Mouse (Mus musculus): ENCODE measurements at regions not wholly inside any gene's neighbourhood (a gene's known extent, or its start where the extent isn't known, plus 50 kb on each side); places are given as distances from the start of the nearest gene placed in this dataset.

- WGBS, result 60% methylated on average over 5 of the region's 5 CpGs
These were observed 322.7 kb downstream of the Rnf144a start for GRCm38 (mm10) chr12:26092311-26092710.

GRCm38 (mm10) chr12:26091865-26092264 lies 323.2 kb downstream of the Rnf144a start:
- no peak overlapping the region for H3K27ac ChIP-seq
- no peaks in the 10 kb centered on the region for H3K4me1 ChIP-seq
- no peak overlapping the region for H3K4me3 ChIP-seq
- H3K4me2 ChIP-seq, result no peak overlapping the region
- H3K9ac ChIP-seq, result no peak overlapping the region
- H3K36me3 ChIP-seq, result no peaks in the 10 kb centered on the region
- 53% methylated on average over 3 of the region's 3 CpGs for WGBS
- no peak for ATAC-seq (ENCODE audit: borderline replicate concordance, extremely low read depth, low FRiP score, low TSS enrichment)
- H3K27me3 ChIP-seq, result no peaks in the 10 kb centered on the region
- no peaks in the 10 kb centered on the region for H3K9me3 ChIP-seq

More at GRCm38 (mm10) chr12:26092311-26092710, 322.7 kb downstream of the Rnf144a start:
- H3K36me3 ChIP-seq, result no peaks in the 10 kb centered on the region
- no peak overlapping the region for H3K4me2 ChIP-seq
- H3K27me3 ChIP-seq, result no peaks in the 10 kb centered on the region
- no peaks in the 10 kb centered on the region for H3K4me1 ChIP-seq
- H3K27ac ChIP-seq, result no peak overlapping the region
- H3K4me3 ChIP-seq, result no peak overlapping the region
- ATAC-seq (ENCODE audit: borderline replicate concordance, extremely low read depth, low FRiP score, low TSS enrichment), result no peak
- H3K9me3 ChIP-seq, result no peaks in the 10 kb centered on the region
- no peak overlapping the region for H3K9ac ChIP-seq

DNA sequence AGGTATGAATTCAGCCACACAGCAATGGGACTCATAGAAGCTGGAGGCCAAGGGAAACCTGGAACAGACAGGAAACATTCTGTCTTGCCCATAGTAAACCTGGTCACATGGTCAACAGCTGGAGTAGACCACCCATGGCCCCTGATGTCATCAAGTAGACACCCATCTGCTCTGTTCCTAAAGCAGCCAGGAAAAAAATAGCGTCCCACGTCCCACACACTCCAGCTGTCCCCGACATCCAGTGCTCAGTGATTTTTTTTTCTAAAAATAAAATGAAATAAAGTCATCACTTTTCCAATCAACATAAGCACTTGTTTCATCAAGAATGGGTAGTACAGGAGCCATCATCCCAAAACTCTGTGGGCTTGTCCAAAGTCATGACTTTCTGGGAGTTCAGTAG lies 326.7 kb downstream of the Rnf144a start:
- Histone ChIP-seq H3K9me3 (no peaks in the 10 kb centered on the region), H3K4me2 (no peak overlapping the region), H3K4me1 (no peaks in the 10 kb centered on the region), H3K27me3 (no peaks in the 10 kb centered on the region), H3K4me3 (no peak overlapping the region), H3K36me3 (no peaks in the 10 kb centered on the region), H3K9ac (no peak overlapping the region), H3K27ac (no peak overlapping the region)
- WGBS, result 68% methylated on average over 3 of the region's 3 CpGs
- no peak for ATAC-seq (ENCODE audit: borderline replicate concordance, extremely low read depth, low FRiP score, low TSS enrichment)

- 86% methylated on average over 4 of the region's 4 CpGs for WGBS
These were observed 328.1 kb downstream of the Rnf144a start for GRCm38 (mm10) chr12:26086923-26087322.

DNA sequence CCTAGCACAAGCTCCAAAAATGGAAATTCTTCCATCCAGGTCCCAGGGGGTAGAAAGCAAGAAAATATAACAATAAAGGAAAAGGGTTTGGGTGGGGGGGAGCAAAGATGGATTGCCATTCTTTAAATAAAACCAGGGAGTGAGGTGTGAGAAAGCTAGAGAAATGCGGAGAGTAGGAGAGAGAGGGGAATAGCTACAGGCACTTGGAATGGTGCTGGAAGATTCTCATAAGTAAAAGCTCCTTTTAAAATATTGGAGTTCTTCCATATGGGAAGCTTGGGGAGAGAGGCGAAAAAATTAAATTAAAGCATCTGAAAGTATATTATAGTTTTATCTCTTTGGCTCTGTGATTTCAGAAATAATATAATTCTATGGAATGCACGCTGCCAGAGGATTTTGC lies 328.6 kb downstream of the Rnf144a start:
- Histone ChIP-seq H3K9ac (no peak overlapping the region), H3K9me3 (no peaks in the 10 kb centered on the region), H3K4me2 (no peak overlapping the region), H3K4me1 (no peaks in the 10 kb centered on the region), H3K36me3 (no peaks in the 10 kb centered on the region), H3K27ac (no peak overlapping the region), H3K27me3 (no peaks in the 10 kb centered on the region), H3K4me3 (no peak overlapping the region)
- ATAC-seq (ENCODE audit: borderline replicate concordance, extremely low read depth, low FRiP score, low TSS enrichment), result no peak
- 73% methylated on average over 3 of the region's 3 CpGs for WGBS

More at GRCm38 (mm10) chr12:26086923-26087322, 328.1 kb downstream of the Rnf144a start:
- H3K27ac ChIP-seq, result no peak overlapping the region
- no peaks in the 10 kb centered on the region for H3K9me3 ChIP-seq
- no peak for ATAC-seq (ENCODE audit: borderline replicate concordance, extremely low read depth, low FRiP score, low TSS enrichment)
- no peaks in the 10 kb centered on the region for H3K36me3 ChIP-seq
- H3K4me3 ChIP-seq, result no peak overlapping the region
- H3K4me1 ChIP-seq, result no peaks in the 10 kb centered on the region
- no peak overlapping the region for H3K4me2 ChIP-seq
- no peaks in the 10 kb centered on the region for H3K27me3 ChIP-seq
- H3K9ac ChIP-seq, result no peak overlapping the region

DNA sequence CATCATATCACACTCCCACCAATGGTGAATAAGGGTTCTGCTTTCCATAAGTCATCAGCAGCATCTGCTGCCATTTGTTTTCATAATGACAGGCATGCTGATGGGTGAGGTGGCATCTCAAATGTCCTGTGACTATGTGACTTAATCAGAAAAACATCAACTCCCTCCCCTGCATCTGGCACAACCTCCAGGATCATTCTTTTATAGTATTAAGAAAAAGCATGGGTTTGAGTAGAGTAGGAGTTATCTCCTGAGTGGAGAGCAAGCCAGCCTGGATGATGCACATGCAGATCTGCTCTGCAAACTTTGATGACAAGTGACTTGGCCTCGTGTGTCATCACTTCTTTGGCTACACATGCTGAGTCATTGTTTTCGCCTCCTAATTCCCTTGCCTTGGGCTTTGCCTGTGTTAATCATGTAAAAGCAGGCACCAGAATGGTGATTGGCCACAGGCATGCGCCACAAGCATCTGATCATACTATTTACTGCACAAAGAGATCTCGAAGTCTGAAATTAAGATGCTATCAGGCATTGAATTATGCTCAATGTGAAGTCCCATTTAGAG lies 335.9 kb downstream of the Rnf144a start:
- Histone ChIP-seq H3K4me2 (no peak overlapping the region), H3K9ac (no peak overlapping the region), H3K4me3 (no peak overlapping the region), H3K27me3 (no peaks in the 10 kb centered on the region), H3K36me3 (no peaks in the 10 kb centered on the region), H3K4me1 (no peaks in the 10 kb centered on the region), H3K9me3 (no peaks in the 10 kb centered on the region), H3K27ac (no peak overlapping the region)
- 67% methylated on average over 4 of the region's 4 CpGs for WGBS
- no peak for ATAC-seq (ENCODE audit: borderline replicate concordance, extremely low read depth, low FRiP score, low TSS enrichment)

- H3K27ac ChIP-seq, result no peak overlapping the region
- no peak for ATAC-seq (ENCODE audit: borderline replicate concordance, extremely low read depth, low FRiP score, low TSS enrichment)
- H3K9me3 ChIP-seq, result no peaks in the 10 kb centered on the region
- H3K4me1 ChIP-seq, result no peaks in the 10 kb centered on the region
- H3K36me3 ChIP-seq, result no peaks in the 10 kb centered on the region
- 30% methylated on average over 9 of the region's 9 CpGs for WGBS
- no peak overlapping the region for H3K4me3 ChIP-seq
- no peak overlapping the region for H3K9ac ChIP-seq
- no peaks in the 10 kb centered on the region for H3K27me3 ChIP-seq
- no peak overlapping the region for H3K4me2 ChIP-seq
These were observed 339.3 kb downstream of the Rnf144a start for GRCm38 (mm10) chr12:26075638-26076254.

- Histone ChIP-seq H3K27ac (no peak overlapping the region), H3K4me3 (no peak overlapping the region), H3K4me2 (no peak overlapping the region), H3K9me3 (no peaks in the 10 kb centered on the region), H3K9ac (no peak overlapping the region), H3K4me1 (peaks cover 10% of the 10 kb centered on the region), H3K27me3 (no peaks in the 10 kb centered on the region), H3K36me3 (no peaks in the 10 kb centered on the region)
- ATAC-seq (ENCODE audit: borderline replicate concordance, extremely low read depth, low FRiP score, low TSS enrichment), result no peak
- 72% methylated on average over 7 of the region's 7 CpGs for WGBS
These were observed 342.9 kb downstream of the Rnf144a start for GRCm38 (mm10) chr12:26072180-26072579.

GRCm38 (mm10) chr12:26071610-26072009 lies 343.4 kb downstream of the Rnf144a start:
- no peak for ATAC-seq (ENCODE audit: borderline replicate concordance, extremely low read depth, low FRiP score, low TSS enrichment)
- H3K9ac ChIP-seq, result no peak overlapping the region

DNA sequence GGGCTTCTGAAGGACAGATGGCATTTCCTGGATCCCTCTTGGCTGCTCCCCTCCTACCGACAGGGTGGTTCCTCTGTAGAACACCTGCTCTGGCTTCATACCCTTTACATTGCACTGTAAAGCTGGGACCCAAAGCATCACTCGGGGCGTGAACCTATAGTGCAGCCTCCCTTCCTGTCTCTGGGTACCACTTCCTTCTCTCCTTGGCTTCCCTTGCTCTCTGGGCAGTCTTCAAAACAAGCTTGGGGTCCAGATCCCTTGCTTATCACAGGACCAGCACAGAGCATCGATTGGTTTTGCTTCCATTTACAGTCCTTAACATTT lies 346.4 kb downstream of the Rnf144a start:
- H3K4me2 ChIP-seq, result peak overlapping the region; percentile 49
- no peaks in the 10 kb centered on the region for H3K27me3 ChIP-seq
- H3K9me3 ChIP-seq, result no peaks in the 10 kb centered on the region
- ATAC-seq (ENCODE audit: borderline replicate concordance, extremely low read depth, low FRiP score, low TSS enrichment), result no peak
- no peak overlapping the region for H3K27ac ChIP-seq
- no peak overlapping the region for H3K4me3 ChIP-seq
- 31% methylated on average over 4 of the region's 4 CpGs for WGBS
- H3K9ac ChIP-seq, result no peak overlapping the region
- H3K4me1 ChIP-seq, result peaks cover 10% of the 10 kb centered on the region
- H3K36me3 ChIP-seq, result no peaks in the 10 kb centered on the region

More at GRCm38 (mm10) chr12:26071610-26072009, 343.4 kb downstream of the Rnf144a start:
- 3% methylated on average over 3 of the region's 3 CpGs for WGBS
- no peak overlapping the region for H3K27ac ChIP-seq
- H3K27me3 ChIP-seq, result no peaks in the 10 kb centered on the region
- no peak overlapping the region for H3K4me3 ChIP-seq
- H3K4me2 ChIP-seq, result no peak overlapping the region
- no peaks in the 10 kb centered on the region for H3K9me3 ChIP-seq
- peaks cover 10% of the 10 kb centered on the region for H3K4me1 ChIP-seq
- no peaks in the 10 kb centered on the region for H3K36me3 ChIP-seq

GRCm38 (mm10) chr12:26067866-26068684 lies 347.0 kb downstream of the Rnf144a start:
- H3K4me2 ChIP-seq, result peak overlapping the region; percentile 49
- no peaks in the 10 kb centered on the region for H3K27me3 ChIP-seq
- ATAC-seq (ENCODE audit: borderline replicate concordance, extremely low read depth, low FRiP score, low TSS enrichment), result peak; percentile 55; the same call in 1 of the 2 replicates
- H3K4me1 ChIP-seq, result peaks cover 10% of the 10 kb centered on the region
- H3K9me3 ChIP-seq, result no peaks in the 10 kb centered on the region
- no peak overlapping the region for H3K9ac ChIP-seq
- H3K27ac ChIP-seq, result no peak overlapping the region
- WGBS, result 10% methylated on average over 24 of the region's 24 CpGs
- H3K4me3 ChIP-seq, result peak overlapping the region; percentile 13; the same call in 1 of the 2 replicates
- H3K36me3 ChIP-seq, result no peaks in the 10 kb centered on the region

- WGBS, result 24% methylated on average over 3 of the region's 3 CpGs
- ATAC-seq (ENCODE audit: borderline replicate concordance, extremely low read depth, low FRiP score, low TSS enrichment), result no peak
- H3K9ac ChIP-seq, result no peak overlapping the region
These were observed 354.7 kb downstream of the Rnf144a start for GRCm38 (mm10) chr12:26060378-26060777.

More at GRCm38 (mm10) chr12:26060378-26060777, 354.7 kb downstream of the Rnf144a start:
- no peaks in the 10 kb centered on the region for H3K4me1 ChIP-seq
- H3K27ac ChIP-seq, result no peak overlapping the region
- H3K4me2 ChIP-seq, result no peak overlapping the region
- H3K27me3 ChIP-seq, result no peaks in the 10 kb centered on the region
- no peak overlapping the region for H3K4me3 ChIP-seq
- H3K36me3 ChIP-seq, result no peaks in the 10 kb centered on the region
- H3K9me3 ChIP-seq, result no peaks in the 10 kb centered on the region
